Mouse (Mus musculus) ES-Bruce4 (cell line): Measurements from ENCODE around the gene Cbfa2t3. TPM values are rescaled to one million over a fixed set of nuclear protein-coding genes. Genes with fewer than 3 reads are reported as not detected.

ENCODE experiments used
- H3K27ac ChIP-seq: 2 replicates; pipeline ENCODE4 v1.5.1; 2012; ENCODE audit warnings: low read length, inconsistent platforms; ENCODE audit not compliant: insufficient read depth
- H3K27me3 ChIP-seq: 2 replicates; pipeline ENCODE4 v1.6.1; 2012; ENCODE audit warnings: mild to moderate bottlenecking, low read length, inconsistent platforms; ENCODE audit not compliant: control insufficient read depth, poor library complexity, insufficient read depth, severe bottlenecking
- H3K36me3 ChIP-seq: 2 replicates; pipeline ENCODE4 v1.6.1; 2012; ENCODE audit warnings: inconsistent platforms, mild to moderate bottlenecking, low read length, moderate library complexity; ENCODE audit not compliant: control insufficient read depth, poor library complexity, insufficient read depth, severe bottlenecking
- H3K4me1 ChIP-seq: one replicate; pipeline ENCODE4 v1.8.1; 2011; ENCODE audit warnings: low read length; ENCODE audit not compliant: control insufficient read depth, insufficient read depth
- H3K4me3 ChIP-seq: 2 replicates; pipeline ENCODE4 v1.5.1; 2011; ENCODE audit warnings: low read depth, mild to moderate bottlenecking, low read length
- H3K9ac ChIP-seq: 2 replicates; pipeline ENCODE4 v1.6.1; 2012; ENCODE audit warnings: low read depth, mild to moderate bottlenecking, inconsistent platforms; ENCODE audit not compliant: poor library complexity, severe bottlenecking
- H3K9me3 ChIP-seq: replicated peaks from 2 replicates; pipeline ENCODE4 v1.6.1; 2012; ENCODE audit warnings: mild to moderate bottlenecking, low read length, inconsistent platforms; ENCODE audit not compliant: control insufficient read depth, poor library complexity, insufficient read depth, severe bottlenecking
- CTCF ChIP-seq: IDR thresholded peaks from one replicate; pipeline ENCODE4 v1.8.1; 2011; ENCODE audit warnings: low read depth, low read length
- EP300 ChIP-seq: IDR thresholded peaks from 2 replicates; pipeline ENCODE4 v1.6.1; 2011; ENCODE audit warnings: low read depth, low read length; ENCODE audit not compliant: insufficient read depth
- POLR2A ChIP-seq: IDR thresholded peaks from one replicate; pipeline ENCODE4 v1.8.1; 2011; ENCODE audit warnings: low read length; ENCODE audit not compliant: insufficient read depth
- polyA plus RNA-seq: library from polyadenylated mRNA; stranded (reverse); fragments of >200 nt; gene quantifications from 2 replicates; pipeline ENCODE4 v1.2.4, GENCODE M21; 2011; ENCODE audit warnings: low read depth; ENCODE audit not compliant: missing spikeins, insufficient read depth, insufficient read length

Cbfa2t3 gene
- polyA plus RNA-seq, 1 experiment = 0.42 TPM

DNA sequence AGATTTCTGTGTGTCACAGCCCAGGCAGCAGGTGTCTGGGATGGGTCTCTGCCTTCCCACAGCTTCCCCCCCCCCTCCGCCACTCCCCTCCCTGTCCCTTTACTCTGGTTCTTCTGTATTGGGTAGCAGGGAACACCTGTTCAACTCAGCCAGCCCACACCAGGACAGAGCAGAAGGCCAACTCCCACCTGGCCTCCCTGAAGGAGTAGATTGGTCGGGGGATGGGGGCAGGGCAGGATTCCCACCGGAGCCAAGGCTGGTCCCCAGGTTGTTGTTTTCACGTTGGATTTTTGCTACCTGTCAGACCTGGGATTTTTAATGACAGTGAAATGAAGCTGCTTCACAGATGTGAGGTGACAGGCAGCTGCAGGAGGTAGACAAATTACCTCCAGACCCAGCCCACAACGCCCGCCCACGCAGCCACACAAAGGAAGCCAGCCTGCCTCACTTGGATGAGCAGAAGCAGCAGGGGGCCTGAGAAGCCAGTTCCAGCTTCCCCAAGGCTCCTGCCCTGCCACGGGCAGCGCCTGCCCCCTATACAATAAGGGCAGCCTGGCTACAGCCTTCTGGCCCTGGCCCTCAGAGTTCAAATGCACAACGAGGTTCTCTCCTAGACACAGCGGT, 40.3 kb upstream of the Cbfa2t3 start:
- no peak for TF ChIP-seq POLR2A
- TF ChIP-seq CTCF = no peak
- TF ChIP-seq EP300 = no peak
- H3K36me3 ChIP-seq = no peaks in the 10 kb centered on the region
- H3K9me3 ChIP-seq = no peaks in the 10 kb centered on the region
- no peaks in the 10 kb centered on the region for H3K4me1 ChIP-seq
- no peak overlapping the region for H3K4me3 ChIP-seq
- H3K27me3 ChIP-seq = no peaks in the 10 kb centered on the region
- no peak overlapping the region for H3K27ac ChIP-seq
- H3K9ac ChIP-seq = no peak overlapping the region

DNA sequence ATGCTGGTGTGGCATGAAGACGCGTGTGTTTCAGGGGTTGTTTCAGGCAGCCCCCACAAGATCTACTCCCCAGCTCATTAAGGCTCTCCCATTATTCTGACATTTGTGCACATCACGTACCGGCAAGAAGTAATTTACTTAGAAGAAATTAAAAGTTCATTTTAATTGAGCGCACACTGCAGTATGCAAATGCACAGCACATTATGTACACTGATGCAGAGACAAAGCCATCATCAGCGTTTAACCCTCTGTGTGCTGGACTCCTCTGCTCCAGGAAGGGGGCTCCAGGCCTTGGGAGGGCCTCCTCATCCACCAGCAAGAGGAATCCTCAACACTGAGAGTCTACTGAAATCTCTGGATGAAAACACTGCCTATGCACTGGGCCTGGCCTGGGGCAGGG, 39.0 kb upstream of the Cbfa2t3 start:
- no peaks in the 10 kb centered on the region for H3K4me1 ChIP-seq
- no peak for TF ChIP-seq EP300
- no peak for TF ChIP-seq CTCF
- no peak for TF ChIP-seq POLR2A
- H3K9me3 ChIP-seq = no peaks in the 10 kb centered on the region
- H3K27me3 ChIP-seq = no peaks in the 10 kb centered on the region
- no peak overlapping the region for H3K4me3 ChIP-seq
- H3K9ac ChIP-seq = no peak overlapping the region
- no peak overlapping the region for H3K27ac ChIP-seq
- no peaks in the 10 kb centered on the region for H3K36me3 ChIP-seq

DNA sequence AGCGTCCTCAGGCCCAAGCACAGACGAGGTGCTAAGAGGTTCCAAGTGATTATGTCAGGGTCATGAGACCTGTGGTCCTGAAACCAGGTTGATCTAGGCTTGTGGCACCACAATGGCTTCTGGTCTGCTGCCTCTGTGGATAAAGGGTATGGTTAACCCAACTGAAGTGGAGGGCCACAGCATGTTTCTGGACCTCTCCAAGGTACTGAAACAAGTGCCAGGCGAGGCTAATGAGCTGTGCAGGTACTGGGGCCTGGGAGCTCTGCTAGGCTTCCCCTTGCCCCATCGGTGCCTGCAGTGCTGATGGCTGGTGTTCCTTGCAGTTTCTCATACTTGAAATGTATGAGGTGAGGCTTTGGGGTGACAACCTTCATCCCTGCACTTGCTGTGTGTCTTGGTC, 38.2 kb upstream of the Cbfa2t3 start:
- no peak overlapping the region for H3K4me3 ChIP-seq
- no peak overlapping the region for H3K27ac ChIP-seq
- TF ChIP-seq CTCF = no peak
- TF ChIP-seq POLR2A = no peak
- no peak for TF ChIP-seq EP300
- H3K9ac ChIP-seq = no peak overlapping the region
- no peaks in the 10 kb centered on the region for H3K36me3 ChIP-seq
- H3K4me1 ChIP-seq = no peaks in the 10 kb centered on the region
- H3K9me3 ChIP-seq = no peaks in the 10 kb centered on the region
- no peaks in the 10 kb centered on the region for H3K27me3 ChIP-seq

DNA sequence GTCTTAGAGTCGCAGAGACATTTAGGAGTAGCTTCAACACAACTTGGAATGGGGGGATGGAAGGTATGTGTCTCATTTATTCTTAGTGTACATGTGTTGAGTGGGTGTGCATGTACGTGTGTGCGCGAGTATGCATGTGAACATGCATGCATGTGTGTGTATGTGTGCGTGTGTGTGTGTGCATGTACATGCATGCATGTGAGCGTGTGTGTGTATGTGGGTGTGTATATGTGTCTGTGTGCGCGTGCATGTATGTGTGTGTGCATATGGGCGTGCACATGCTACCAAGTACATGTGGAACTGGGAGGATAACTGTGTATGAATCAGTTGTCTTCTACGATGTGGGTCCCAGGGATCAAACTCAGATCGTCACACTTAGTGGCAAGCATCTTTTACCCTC, 37.7 kb upstream of the Cbfa2t3 start:
- no peak overlapping the region for H3K4me3 ChIP-seq
- H3K36me3 ChIP-seq = no peaks in the 10 kb centered on the region
- no peaks in the 10 kb centered on the region for H3K9me3 ChIP-seq
- H3K27ac ChIP-seq = no peak overlapping the region
- TF ChIP-seq POLR2A = no peak
- no peaks in the 10 kb centered on the region for H3K4me1 ChIP-seq
- no peaks in the 10 kb centered on the region for H3K27me3 ChIP-seq
- no peak overlapping the region for H3K9ac ChIP-seq

DNA sequence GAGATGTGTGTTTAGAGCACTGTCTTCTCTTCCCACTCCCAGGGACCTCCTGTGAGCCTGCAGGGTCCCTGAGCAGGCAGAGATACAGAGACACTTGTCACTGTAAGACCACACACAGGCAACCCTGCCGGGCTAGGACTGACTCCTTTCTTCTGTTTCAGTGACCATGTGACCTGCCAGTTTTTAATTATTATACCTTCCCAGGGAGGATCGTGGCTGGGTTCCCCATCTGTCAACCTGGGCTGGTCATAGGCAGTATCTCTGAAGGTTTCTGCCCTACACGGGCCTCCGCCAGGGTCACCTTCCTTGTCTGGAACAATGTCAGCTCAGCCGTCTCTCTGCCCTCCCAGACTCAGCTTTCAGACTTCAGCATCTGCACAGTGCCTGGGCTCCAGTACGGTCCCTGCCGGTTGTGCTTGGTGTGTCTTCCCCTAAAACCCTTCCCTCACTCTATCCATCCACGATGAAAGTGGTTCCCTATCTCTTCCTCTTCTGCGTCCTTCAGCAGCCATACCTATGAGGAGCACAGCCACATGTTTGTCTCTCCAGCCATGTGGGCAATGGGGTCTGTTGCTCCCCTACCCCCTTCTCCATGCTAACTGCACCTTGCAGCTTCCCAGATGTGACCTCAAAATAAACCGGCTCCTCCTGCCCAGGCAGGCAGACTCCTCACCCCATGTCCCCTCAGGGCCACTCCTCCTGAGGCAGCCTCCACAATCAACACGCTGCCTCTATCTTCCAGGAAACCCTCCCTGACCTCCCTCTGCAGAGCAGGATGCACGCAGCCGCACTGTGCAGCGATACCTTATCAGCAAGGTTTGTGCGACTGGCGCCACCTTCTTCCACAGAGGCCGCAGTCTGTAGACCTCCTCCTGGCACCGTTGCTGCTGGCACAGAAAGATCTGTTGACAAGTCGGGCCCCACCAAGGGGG, 36.9 kb upstream of the Cbfa2t3 start:
- TF ChIP-seq POLR2A = no peak
- no peak for TF ChIP-seq CTCF
- TF ChIP-seq EP300 = no peak
- Histone ChIP-seq H3K36me3 (no peaks in the 10 kb centered on the region), H3K27ac (no peak overlapping the region), H3K27me3 (no peaks in the 10 kb centered on the region), H3K4me3 (no peak overlapping the region), H3K4me1 (no peaks in the 10 kb centered on the region), H3K9me3 (no peaks in the 10 kb centered on the region), H3K9ac (no peak overlapping the region)

DNA sequence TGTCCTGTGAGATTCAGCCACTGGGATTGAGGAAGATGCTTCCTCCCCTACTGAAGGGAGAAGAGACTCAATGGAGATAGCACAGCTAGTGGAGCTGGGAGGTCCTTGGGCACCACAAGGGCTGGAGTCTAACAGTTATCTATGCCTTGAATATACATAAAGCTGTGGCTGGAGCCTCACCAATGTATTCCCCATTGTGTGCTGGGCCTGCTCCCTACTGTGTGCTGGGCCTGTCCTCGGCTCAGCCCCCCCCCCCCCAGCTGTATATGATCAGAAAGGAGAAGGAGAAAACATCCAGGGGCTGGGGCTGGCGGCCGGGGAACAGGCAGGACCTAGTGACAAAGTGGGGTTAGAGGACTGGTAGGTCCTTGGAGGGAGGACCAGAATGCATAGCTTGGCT, 36.2 kb upstream of the Cbfa2t3 start:
- TF ChIP-seq EP300 = no peak
- no peak for TF ChIP-seq CTCF
- Histone ChIP-seq H3K36me3 (no peaks in the 10 kb centered on the region), H3K27me3 (no peaks in the 10 kb centered on the region), H3K27ac (no peak overlapping the region), H3K4me3 (no peak overlapping the region), H3K9me3 (no peaks in the 10 kb centered on the region), H3K4me1 (no peaks in the 10 kb centered on the region), H3K9ac (no peak overlapping the region)
